ENCODE assay signal across 16 mouse cellular contexts in genomic region chr6:121194061-121194955, GRCm38 (mm10). TPM values are rescaled to one million over a fixed set of nuclear protein-coding genes. Genes with fewer than 3 reads are reported as not detected.
A peak's percentile ranks its signal among the peaks of the same experiment; 100 is the strongest.
DNase-seq lines count a peak whose midpoint lies in the region; ATAC-seq and TF ChIP-seq lines count a peak whose summit lies in the region.
"Had no signal": no experiment of that assay in that cellular context is flagged by ENCODE, and none has a peak within 500 bp of the region (broad histone marks: within the 10 kb centered on the region; RNA-seq: fewer than 3 reads in every experiment).

No protein-coding gene starts in this region.

- WGBS in hindbrain, embryonic 16.5 days = 50% methylated on average over 13 of the region's 13 CpGs
- WGBS in hindbrain, embryonic 11.5 days = 38% methylated on average over 13 of the region's 13 CpGs

- H3K27ac ChIP-seq in hindbrain, embryonic 16.5 days (ENCODE audit: low read depth, low read length) = no peak overlapping the region
- H3K27ac ChIP-seq in hindbrain, embryonic 11.5 days (ENCODE audit: low read depth, low read length) = no peak overlapping the region
- H3K27ac ChIP-seq in embryonic fibroblast, embryonic 13.5 days (ENCODE audit: insufficient read depth, low read length) = peak overlapping the region; percentile 53
- H3K27ac ChIP-seq: limb, embryonic 13.5 days; neural tube, embryonic 15.5 days had no signal

- no peak for TF ChIP-seq CTCF in embryonic fibroblast, embryonic 13.5 days (IDR thresholded peaks at IDR 0.05; ENCODE audit: borderline replicate concordance, insufficient read depth, low read length)

- DNase-seq in hindbrain, embryonic 11.5 days (ENCODE audit: low spot score) = no peak
- DNase-seq in thymus, postnatal 4 days = peak; percentile 46
- no peak for DNase-seq in thymus, postnatal 36 days
- DNase-seq in frontal cortex, postnatal 10 days (ENCODE audit: low spot score in 2 of 2) = no peak
- no peak for DNase-seq in spleen, postnatal 14 days (ENCODE audit: low spot score in 2 of 2)
- no peak for DNase-seq in spleen, adult 12 weeks (ENCODE audit: low spot score)
- DNase-seq: cerebellum, adult 8-10 months; kidney, adult 18-20 months; lung, postnatal 10 days; right cerebral cortex, postnatal 25 days had no signal

- no peaks in the 10 kb centered on the region for H3K9me3 ChIP-seq in hindbrain, embryonic 16.5 days (ENCODE audit: control insufficient read depth, low read length)
- H3K9me3 ChIP-seq in hindbrain, embryonic 11.5 days (ENCODE audit: control insufficient read depth, low read length) = no peaks in the 10 kb centered on the region
- H3K9me3 ChIP-seq: limb, embryonic 13.5 days; neural tube, embryonic 15.5 days had no signal

- no peak overlapping the region for H3K4me3 ChIP-seq in hindbrain, embryonic 16.5 days (ENCODE audit: low read length)
- H3K4me3 ChIP-seq in hindbrain, embryonic 11.5 days (ENCODE audit: low read depth, low read length) = no peak overlapping the region
- no peak overlapping the region for H3K4me3 ChIP-seq in embryonic fibroblast, embryonic 13.5 days (ENCODE audit: insufficient read depth, low read length)
- H3K4me3 ChIP-seq: limb, embryonic 13.5 days; neural tube, embryonic 15.5 days had no signal

- H3K9ac ChIP-seq in hindbrain, embryonic 16.5 days (ENCODE audit: low read depth, low read length) = no peak overlapping the region
- no peak overlapping the region for H3K9ac ChIP-seq in hindbrain, embryonic 11.5 days (ENCODE audit: low read depth, low read length)
- H3K9ac ChIP-seq: limb, embryonic 13.5 days; neural tube, embryonic 15.5 days had no signal

- H3K36me3 ChIP-seq in hindbrain, embryonic 16.5 days (ENCODE audit: control insufficient read depth, insufficient read depth, low read length) = peaks cover 23% of the 10 kb centered on the region
- no peaks in the 10 kb centered on the region for H3K36me3 ChIP-seq in hindbrain, embryonic 11.5 days (ENCODE audit: control insufficient read depth, insufficient read depth, low read length)

- ATAC-seq in hindbrain, embryonic 16.5 days = 0 out of 2 replicates have a peak, but pooled peaks have one; percentile 29
- ATAC-seq in hindbrain, embryonic 11.5 days (ENCODE audit: low FRiP score) = no peak
- ATAC-seq: activated CD4-positive, CD25-positive, alpha-beta regulatory T cell, adult 4 months; forebrain, embryonic 16.5 days had no signal

- no peaks in the 10 kb centered on the region for H3K27me3 ChIP-seq in hindbrain, embryonic 16.5 days (replicated peaks; ENCODE audit: control insufficient read depth, insufficient read depth, low read length)
- no peaks in the 10 kb centered on the region for H3K27me3 ChIP-seq in hindbrain, embryonic 11.5 days (ENCODE audit: control insufficient read depth, insufficient read depth, low read length)
- H3K27me3 ChIP-seq: limb, embryonic 13.5 days; neural tube, embryonic 15.5 days had no signal

- no peak for TF ChIP-seq POLR2A in embryonic fibroblast, embryonic 13.5 days (IDR thresholded peaks at IDR 0.05; ENCODE audit: low read depth, low read length)

- no peaks in the 10 kb centered on the region for H3K4me1 ChIP-seq in hindbrain, embryonic 16.5 days (ENCODE audit: control insufficient read depth, insufficient read depth, low read depth, low read length)
- no peaks in the 10 kb centered on the region for H3K4me1 ChIP-seq in hindbrain, embryonic 11.5 days (replicated peaks; ENCODE audit: control insufficient read depth, insufficient read depth, low read length)
- H3K4me1 ChIP-seq in embryonic fibroblast, embryonic 13.5 days (ENCODE audit: control insufficient read depth, insufficient read depth, low read length) = 0 out of 2 replicates have a peak, but pooled peaks cover 3% of the 10 kb centered on the region
- H3K4me1 ChIP-seq: neural tube, embryonic 15.5 days had no signal

- H3K4me2 ChIP-seq in hindbrain, embryonic 16.5 days (ENCODE audit: low read length) = no peak overlapping the region
- no peak overlapping the region for H3K4me2 ChIP-seq in hindbrain, embryonic 11.5 days (replicated peaks; ENCODE audit: low read depth, low read length)
- H3K4me2 ChIP-seq: limb, embryonic 13.5 days; neural tube, embryonic 15.5 days had no signal

RNA-seq across cellular contexts. Expression of gene Pex26, which starts 10.8 kb away (rescaled TPM):
- polyA plus RNA-seq in hindbrain, embryonic 16.5 days (2015; fragmentation: Nextera tagmentation; extraction: Ambion mirVana) = 13.5 and 15.6 TPM in 2 replicates
- polyA plus RNA-seq in hindbrain, embryonic 11.5 days (2014; fragmentation: Nextera tagmentation; extraction: Ambion mirVana) = 5.7 and 6.4 TPM in 2 replicates
- 5.3 and 6.0 TPM in 2 replicates for polyA plus RNA-seq in embryonic fibroblast, embryonic 13.5 days (2011; ENCODE audit: insufficient read length, low read depth, missing spikeins)

RNA-seq across cellular contexts. Expression of gene Tuba8, which starts 16.2 kb away (rescaled TPM):
- polyA plus RNA-seq in hindbrain, embryonic 16.5 days (2015; fragmentation: Nextera tagmentation; extraction: Ambion mirVana) = 1.0 and 1.8 TPM in 2 replicates
- 0.54 and 0.60 TPM in 2 replicates for polyA plus RNA-seq in hindbrain, embryonic 11.5 days (2014; fragmentation: Nextera tagmentation; extraction: Ambion mirVana)
- polyA plus RNA-seq in embryonic fibroblast, embryonic 13.5 days (2011; ENCODE audit: insufficient read length, low read depth, missing spikeins) = 1.8 and 7.1 TPM in 2 replicates

RNA-seq across cellular contexts. Expression of gene Usp18, which starts 51.4 kb away (rescaled TPM):
- polyA plus RNA-seq in hindbrain, embryonic 16.5 days (2015; fragmentation: Nextera tagmentation; extraction: Ambion mirVana) = 0.75 and 1.7 TPM in 2 replicates
- 1.2 and 1.3 TPM in 2 replicates for polyA plus RNA-seq in hindbrain, embryonic 11.5 days (2014; fragmentation: Nextera tagmentation; extraction: Ambion mirVana)
- 9.1 and 9.9 TPM in 2 replicates for polyA plus RNA-seq in embryonic fibroblast, embryonic 13.5 days (2011; ENCODE audit: insufficient read length, low read depth, missing spikeins)
